Mouse (Mus musculus) skeletal muscle tissue, postnatal 0 days (tissue): Measurements from ENCODE around the gene Bhlhe40. TPM values are rescaled to one million over a fixed set of nuclear protein-coding genes. Genes with fewer than 3 reads are reported as not detected.

Experiments
- polyA plus RNA-seq: library from polyadenylated mRNA; unstranded; fragments of >200 nt; fragmentation: Nextera tagmentation; extraction: Ambion mirVana; gene quantifications from 2 replicates; pipeline ENCODE4 v1.2.1, GENCODE M21; 2015

Gene Bhlhe40
- polyA plus RNA-seq, result 25.1 and 25.6 TPM in 2 replicates

DNA sequence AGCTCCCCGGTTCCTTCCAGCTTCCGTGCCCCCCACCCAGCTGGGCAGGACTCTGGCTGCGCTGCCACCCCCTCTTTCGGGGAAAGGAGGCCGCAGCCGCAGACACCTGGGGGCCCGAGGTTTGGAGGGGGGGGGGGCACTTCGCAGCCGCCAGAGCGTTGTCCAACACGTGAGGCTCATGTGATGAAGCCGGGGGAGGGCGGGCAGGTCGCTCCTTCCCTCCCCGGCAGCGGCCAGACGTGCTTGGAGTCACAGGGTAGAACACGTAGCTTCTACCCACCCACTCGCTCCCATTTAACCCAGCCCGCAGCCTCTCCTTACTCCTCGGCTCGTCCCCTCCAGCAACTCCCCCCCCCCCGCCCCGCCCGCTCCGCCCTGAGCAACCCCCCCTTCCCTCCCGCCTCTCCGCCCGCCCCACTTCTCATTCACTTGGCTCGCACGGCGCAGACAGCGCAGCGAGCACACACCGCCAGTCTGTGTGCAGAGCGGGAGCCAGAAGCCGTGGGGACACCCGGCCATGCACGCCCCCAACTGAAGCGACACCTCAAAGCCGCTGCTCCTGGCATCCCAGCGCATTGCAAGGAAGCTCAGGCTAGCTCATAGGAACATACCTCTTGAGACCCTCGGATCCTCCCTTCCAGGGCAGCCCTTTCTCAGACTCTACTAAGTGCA, at the start of gene Bhlhe40:
Bhlhe40 (plus strand) TSS at position 424 of the 672 bp plus-strand sequence.

Other genes starting within 250 kb of the Bhlhe40 start
- gene Arl8b, start 122.5 kb downstream of the Bhlhe40 start, polyA plus RNA-seq, result 41.1 and 47.2 TPM in 2 replicates
- 7.9 and 12.1 TPM in 2 replicates for gene Edem1, start 168.0 kb downstream of the Bhlhe40 start, polyA plus RNA-seq